Mouse (Mus musculus) midbrain, embryonic 12.5 days (tissue): ENCODE data around the gene Caskin2. TPM values are rescaled to one million over a fixed set of nuclear protein-coding genes. Genes with fewer than 3 reads are reported as not detected.

Experiments
- ATAC-seq: fragments of 200-750 bp; cut with Nextera tagmentation; 2 replicates; pipeline ENCODE4 v1.8.0; 2017; ENCODE audit warnings: low read depth, moderate TSS enrichment, moderate library complexity; ENCODE audit not compliant: low FRiP score
- H3K27ac ChIP-seq: fragments of 300-500 bp; sonication (generic); replicated peaks from 2 replicates; pipeline ENCODE4 v1.5.1; 2016; ENCODE audit warnings: mild to moderate bottlenecking
- H3K27me3 ChIP-seq: fragments of 300-500 bp; sonication (generic); 2 replicates; pipeline ENCODE4 v1.6.1; 2016; ENCODE audit warnings: mild to moderate bottlenecking
- H3K36me3 ChIP-seq: fragments of 300-500 bp; sonication (generic); 2 replicates; pipeline ENCODE4 v1.6.1; 2016
- H3K4me1 ChIP-seq: fragments of 300-500 bp; sonication (generic); 2 replicates; pipeline ENCODE4 v1.6.1; 2016
- H3K4me2 ChIP-seq: fragments of 300-500 bp; sonication (generic); replicated peaks from 2 replicates; pipeline ENCODE4 v1.6.1; 2016; ENCODE audit warnings: mild to moderate bottlenecking, moderate library complexity
- H3K4me3 ChIP-seq: fragments of 300-500 bp; sonication (generic); 2 replicates; pipeline ENCODE4 v1.5.1; 2016; ENCODE audit warnings: mild to moderate bottlenecking
- H3K9ac ChIP-seq: fragments of 300-500 bp; sonication (generic); replicated peaks from 2 replicates; pipeline ENCODE4 v1.6.1; 2016; ENCODE audit warnings: mild to moderate bottlenecking, moderate library complexity
- H3K9me3 ChIP-seq: fragments of 300-500 bp; sonication (generic); 2 replicates; pipeline ENCODE4 v1.6.1; 2016; ENCODE audit warnings: mild to moderate bottlenecking
- WGBS: fragments of 180-500 bp; shearing (Covaris S2); methylation state at CpG from one replicate; pipeline ENCODE4 v1.1.7; 2016; 5-methylcytosine and 5-hydroxymethylcytosine counted together
- polyA plus RNA-seq: library from polyadenylated mRNA; unstranded; fragments of >200 nt; fragmentation: Nextera tagmentation; extraction: Ambion mirVana; gene quantifications from 2 replicates; pipeline ENCODE4 v1.2.1, GENCODE M21; 2016

The Caskin2 gene
- polyA plus RNA-seq, 1 experiment from 2014 or later: 15.5 TPM

- peaks cover 8% of the 10 kb centered on the region; the same call in 1 of the 2 replicates for H3K4me1 ChIP-seq
- H3K9me3 ChIP-seq: no peaks in the 10 kb centered on the region
- no peak overlapping the region for H3K27ac ChIP-seq
- peaks cover 7% of the 10 kb centered on the region; the same call in 1 of the 2 replicates for H3K27me3 ChIP-seq
- no peak overlapping the region for H3K4me3 ChIP-seq
- 85% methylated on average over 6 of the region's 6 CpGs for WGBS
- H3K9ac ChIP-seq: no peak overlapping the region
- no peak overlapping the region for H3K4me2 ChIP-seq
- ATAC-seq: no peak
- H3K36me3 ChIP-seq: no peaks in the 10 kb centered on the region
Measured at GRCm38 (mm10) chr11:115841044-115841443, 27.6 kb upstream of the Caskin2 start.

GRCm38 (mm10) chr11:115839732-115840131 is 26.3 kb upstream of the Caskin2 start:
- no peak for ATAC-seq
- WGBS: 56% methylated on average over 3 of the region's 3 CpGs
- no peak overlapping the region for H3K27ac ChIP-seq

GRCm38 (mm10) chr11:115838895-115839311 is 25.5 kb upstream of the Caskin2 start:
- no peak overlapping the region for H3K27ac ChIP-seq
- no peaks in the 10 kb centered on the region for H3K9me3 ChIP-seq
- H3K9ac ChIP-seq: no peak overlapping the region
- no peak overlapping the region for H3K4me3 ChIP-seq
- H3K4me1 ChIP-seq: peaks cover 8% of the 10 kb centered on the region; the same call in 1 of the 2 replicates
- H3K4me2 ChIP-seq: no peak overlapping the region
- ATAC-seq: no peak
- no peaks in the 10 kb centered on the region for H3K36me3 ChIP-seq
- peaks cover 22% of the 10 kb centered on the region; the same call in 1 of the 2 replicates for H3K27me3 ChIP-seq
- WGBS: 42% methylated on average over 4 of the region's 4 CpGs

More at GRCm38 (mm10) chr11:115839732-115840131, 26.3 kb upstream of the Caskin2 start:
- no peak overlapping the region for H3K9ac ChIP-seq
- no peak overlapping the region for H3K4me3 ChIP-seq
- H3K27me3 ChIP-seq: peaks cover 17% of the 10 kb centered on the region; the same call in 1 of the 2 replicates
- no peaks in the 10 kb centered on the region for H3K36me3 ChIP-seq
- peaks cover 8% of the 10 kb centered on the region; the same call in 1 of the 2 replicates for H3K4me1 ChIP-seq
- no peak overlapping the region for H3K4me2 ChIP-seq
- no peaks in the 10 kb centered on the region for H3K9me3 ChIP-seq

GRCm38 (mm10) chr11:115837606-115838345 is 24.3 kb upstream of the Caskin2 start:
- no peak overlapping the region for H3K4me2 ChIP-seq
- H3K9me3 ChIP-seq: no peaks in the 10 kb centered on the region
- H3K4me3 ChIP-seq: no peak overlapping the region
- no peaks in the 10 kb centered on the region for H3K36me3 ChIP-seq
- peaks cover 12% of the 10 kb centered on the region; the same call in 1 of the 2 replicates for H3K4me1 ChIP-seq
- H3K27me3 ChIP-seq: peaks cover 24% of the 10 kb centered on the region
- H3K27ac ChIP-seq: no peak overlapping the region
- ATAC-seq: no peak
- no peak overlapping the region for H3K9ac ChIP-seq
- WGBS: 92% methylated on average over 22 of the region's 22 CpGs

- Histone ChIP-seq H3K9ac (no peak overlapping the region), H3K9me3 (no peaks in the 10 kb centered on the region), H3K4me2 (no peak overlapping the region), H3K36me3 (no peaks in the 10 kb centered on the region), H3K27ac (no peak overlapping the region), H3K4me1 (peaks cover 16% of the 10 kb centered on the region; the same call in 1 of the 2 replicates), H3K4me3 (no peak overlapping the region), H3K27me3 (peaks cover 33% of the 10 kb centered on the region)
- no peak for ATAC-seq
- 36% methylated on average over 11 of the region's 11 CpGs for WGBS
Measured at GRCm38 (mm10) chr11:115836656-115837395, 23.4 kb upstream of the Caskin2 start.

- H3K36me3 ChIP-seq: no peaks in the 10 kb centered on the region
- H3K27ac ChIP-seq: no peak overlapping the region
- no peak overlapping the region for H3K4me2 ChIP-seq
- no peak overlapping the region for H3K4me3 ChIP-seq
- H3K27me3 ChIP-seq: peaks cover 61% of the 10 kb centered on the region
- no peak for ATAC-seq
- no peaks in the 10 kb centered on the region for H3K9me3 ChIP-seq
- H3K9ac ChIP-seq: no peak overlapping the region
- 76% methylated on average over 6 of the region's 6 CpGs for WGBS
- H3K4me1 ChIP-seq: peaks cover 17% of the 10 kb centered on the region; the same call in 1 of the 2 replicates
Measured at GRCm38 (mm10) chr11:115834033-115834432, 20.6 kb upstream of the Caskin2 start.

- Histone ChIP-seq H3K36me3 (no peaks in the 10 kb centered on the region), H3K9ac (no peak overlapping the region), H3K9me3 (no peaks in the 10 kb centered on the region), H3K4me2 (no peak overlapping the region), H3K4me3 (no peak overlapping the region), H3K27me3 (peaks cover 71% of the 10 kb centered on the region), H3K4me1 (peaks cover 17% of the 10 kb centered on the region; the same call in 1 of the 2 replicates), H3K27ac (no peak overlapping the region)
- no peak for ATAC-seq
- 22% methylated on average over 8 of the region's 8 CpGs for WGBS
Measured at GRCm38 (mm10) chr11:115833021-115833513, 19.6 kb upstream of the Caskin2 start.

GRCm38 (mm10) chr11:115832523-115832922 is 19.1 kb upstream of the Caskin2 start:
- no peak overlapping the region for H3K4me3 ChIP-seq
- no peak overlapping the region for H3K9ac ChIP-seq
- no peak overlapping the region for H3K27ac ChIP-seq
- no peaks in the 10 kb centered on the region for H3K36me3 ChIP-seq
- ATAC-seq: no peak
- H3K27me3 ChIP-seq: peaks cover 72% of the 10 kb centered on the region
- peaks cover 17% of the 10 kb centered on the region; the same call in 1 of the 2 replicates for H3K4me1 ChIP-seq
- no peaks in the 10 kb centered on the region for H3K9me3 ChIP-seq
- H3K4me2 ChIP-seq: no peak overlapping the region
- 15% methylated on average over 8 of the region's 8 CpGs for WGBS

GRCm38 (mm10) chr11:115832064-115832463 is 18.6 kb upstream of the Caskin2 start:
- Histone ChIP-seq H3K27ac (no peak overlapping the region), H3K4me3 (no peak overlapping the region), H3K9ac (no peak overlapping the region), H3K36me3 (no peaks in the 10 kb centered on the region), H3K4me1 (peaks cover 17% of the 10 kb centered on the region; the same call in 1 of the 2 replicates), H3K27me3 (peaks cover 77% of the 10 kb centered on the region), H3K4me2 (no peak overlapping the region), H3K9me3 (no peaks in the 10 kb centered on the region)
- 63% methylated on average over 6 of the region's 6 CpGs for WGBS
- ATAC-seq: no peak

- Histone ChIP-seq H3K36me3 (no peaks in the 10 kb centered on the region), H3K4me3 (no peak overlapping the region), H3K4me1 (peaks cover 12% of the 10 kb centered on the region; the same call in 1 of the 2 replicates), H3K9ac (no peak overlapping the region), H3K9me3 (no peaks in the 10 kb centered on the region), H3K4me2 (no peak overlapping the region), H3K27ac (no peak overlapping the region), H3K27me3 (peaks cover 82% of the 10 kb centered on the region)
- WGBS: 48% methylated on average over 3 of the region's 3 CpGs
- ATAC-seq: no peak
Measured at GRCm38 (mm10) chr11:115831518-115831917, 18.1 kb upstream of the Caskin2 start.

- Histone ChIP-seq H3K9me3 (no peaks in the 10 kb centered on the region), H3K36me3 (no peaks in the 10 kb centered on the region), H3K4me3 (no peak overlapping the region), H3K9ac (no peak overlapping the region), H3K4me1 (peaks cover 12% of the 10 kb centered on the region; the same call in 1 of the 2 replicates), H3K27me3 (peaks cover 85% of the 10 kb centered on the region), H3K4me2 (no peak overlapping the region), H3K27ac (no peak overlapping the region)
- no peak for ATAC-seq
- 22% methylated on average over 25 of the region's 25 CpGs for WGBS
Measured at GRCm38 (mm10) chr11:115830550-115831325, 17.3 kb upstream of the Caskin2 start.
